Mouse (Mus musculus) ES-E14 (cell line): ENCODE data around the gene Adgrv1.

ENCODE experiments used
- CHD2 ChIP-seq: IDR thresholded peaks from 2 replicates; pipeline ENCODE4 v1.6.1; 2014; ENCODE audit warnings: mild to moderate bottlenecking, low read depth, low read length, inconsistent platforms
- HCFC1 ChIP-seq: IDR thresholded peaks from 2 replicates; pipeline ENCODE4 v1.6.1; 2012; ENCODE audit warnings: low read length, inconsistent platforms, borderline replicate concordance; ENCODE audit not compliant: insufficient read depth
- MAFK ChIP-seq: IDR thresholded peaks from 2 replicates; pipeline ENCODE4 v1.6.1; 2014; ENCODE audit warnings: mild to moderate bottlenecking, low read depth, low read length, inconsistent platforms; ENCODE audit not compliant: insufficient read depth
- ZNF384 ChIP-seq: IDR thresholded peaks from 2 replicates; pipeline ENCODE4 v1.6.1; 2012; ENCODE audit warnings: low read depth, low read length, inconsistent platforms

- TF ChIP-seq HCFC1: no peak
- no peak for TF ChIP-seq MAFK
- no peak for TF ChIP-seq CHD2
- TF ChIP-seq ZNF384: no peak
Observed at GRCm38 (mm10) chr13:81426896-81427755, 205.8 kb downstream of the Adgrv1 start.
